Mouse (Mus musculus) lung, postnatal 14 days (tissue): ENCODE results near the gene Arl5a.
A peak's percentile ranks its signal among the peaks of the same experiment; 100 is the strongest.

Experiments used
- DNase-seq: peaks from one replicate; pipeline ENCODE4 v3.0.0; 2021

Gene Arl5a

DNA sequence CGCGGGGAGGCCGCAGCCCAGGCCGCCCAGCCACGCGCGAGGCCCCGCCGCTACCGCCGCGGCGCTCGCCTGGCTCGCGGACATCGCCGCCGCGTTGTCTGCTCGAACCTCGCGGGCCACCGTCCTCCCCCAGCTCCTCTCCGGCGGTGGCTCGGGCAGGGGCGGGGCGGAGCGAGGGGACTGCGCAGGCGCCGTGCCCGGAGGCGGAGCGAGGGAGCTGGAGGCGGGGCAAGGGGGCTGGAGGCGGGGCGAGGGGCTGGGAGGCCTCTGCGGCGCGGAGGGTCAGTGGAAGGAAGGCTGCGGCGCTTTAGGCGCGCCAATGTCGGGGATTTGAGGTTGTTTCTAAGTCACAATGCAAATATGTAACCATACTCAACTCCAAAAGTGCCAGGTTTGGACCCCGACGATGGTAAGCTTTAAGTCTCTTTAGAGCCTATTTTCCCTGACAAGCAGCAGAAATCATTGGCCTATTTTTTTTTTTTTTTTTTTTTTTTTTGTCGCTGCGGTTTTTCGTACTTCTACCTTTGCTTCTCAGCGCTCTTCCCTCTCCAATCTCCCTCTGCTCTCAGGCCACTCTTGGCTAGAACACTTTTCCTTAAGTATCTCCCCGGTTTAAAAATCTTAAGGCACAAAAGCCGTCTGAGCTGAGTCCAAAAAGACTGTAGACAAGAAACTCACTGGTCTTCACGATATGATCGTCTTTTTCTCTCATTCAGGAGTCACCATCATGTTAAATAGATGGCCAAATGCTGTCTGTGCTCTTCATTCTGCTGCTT, at the start of gene Arl5a:
TSS of gene Arl5a (minus strand) at position 155 of the 776 bp plus-strand sequence.
- DNase-seq = peak; percentile 97

DNA sequence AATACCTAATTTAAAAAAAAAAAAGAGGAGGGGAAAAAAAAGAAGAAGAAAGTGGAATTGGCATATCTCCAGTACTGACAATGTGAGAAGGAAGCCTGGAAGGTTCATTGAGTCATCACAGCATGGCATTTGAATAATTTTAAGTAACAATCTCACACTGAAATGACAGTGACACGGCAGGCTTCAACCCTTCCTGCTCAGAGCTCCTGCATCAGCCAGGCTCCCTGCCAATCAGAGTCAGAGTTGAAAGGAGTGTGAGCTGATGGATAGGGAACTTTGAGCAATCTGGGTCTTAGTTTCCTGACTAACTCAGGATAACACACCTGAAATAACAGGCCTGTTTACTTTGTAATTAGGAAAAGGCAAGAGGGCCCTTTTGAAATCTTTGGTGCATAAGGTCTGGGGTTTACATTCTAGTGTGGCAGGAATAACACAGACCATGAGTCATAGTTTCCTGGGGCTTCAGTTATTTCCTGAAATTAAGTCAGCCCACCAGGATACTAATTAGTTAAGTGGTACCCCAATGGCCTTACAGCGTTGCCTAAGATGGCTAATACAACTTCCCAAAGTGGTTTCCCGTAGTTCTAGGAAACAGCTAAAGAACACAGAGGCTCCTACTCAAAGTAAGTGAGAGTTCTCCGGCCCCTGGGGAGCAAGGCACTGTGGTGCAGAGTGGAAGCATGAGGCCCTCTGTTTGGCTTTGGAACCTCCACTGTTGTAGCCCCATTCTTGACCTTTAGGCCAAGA, 47.0 kb upstream of the Arl5a start:
- peak; percentile 28 for DNase-seq

DNA sequence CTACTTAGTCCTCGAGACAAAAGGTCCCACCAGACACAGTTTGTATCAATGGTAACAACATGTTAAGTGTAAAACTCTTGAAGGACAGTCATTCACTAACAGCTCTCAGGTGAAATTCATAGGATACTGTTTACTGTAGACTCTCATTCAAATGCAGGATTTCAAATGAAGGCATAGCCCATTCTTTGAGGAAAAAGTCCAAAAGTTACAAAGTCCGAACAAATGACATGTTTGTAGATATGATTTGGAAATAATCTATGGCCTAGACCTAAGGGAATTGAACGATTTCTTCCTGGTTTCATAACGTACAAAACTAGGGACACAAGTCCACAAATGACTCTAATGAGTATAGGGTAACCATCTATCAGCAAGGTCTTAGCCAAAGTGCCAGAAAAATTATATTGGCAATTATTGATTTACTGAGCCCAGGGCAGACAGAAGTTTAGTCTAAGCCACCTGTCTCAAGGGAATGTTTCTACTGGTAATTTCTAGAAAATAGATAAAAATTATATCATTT, 45.4 kb upstream of the Arl5a start:
- no peak for DNase-seq

DNA sequence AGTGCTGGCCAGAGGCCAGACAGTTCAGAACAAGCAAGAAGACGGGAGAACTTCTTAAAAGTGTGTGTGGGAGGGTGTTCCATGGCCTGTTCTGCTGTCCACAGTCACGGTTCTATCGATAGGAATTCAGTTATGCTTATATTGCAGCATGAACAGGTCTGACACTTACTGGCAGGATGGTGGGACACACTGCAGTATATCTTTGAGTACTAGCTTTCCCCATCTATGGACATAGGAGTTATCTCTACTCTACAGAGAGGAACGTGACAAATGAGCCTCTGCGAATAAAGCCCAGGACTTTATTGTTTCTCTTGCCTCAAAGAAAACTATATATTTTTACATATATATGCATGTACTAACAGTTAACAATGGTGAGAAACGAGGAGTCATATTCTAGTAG, 42.9 kb upstream of the Arl5a start:
- no peak for DNase-seq

DNA sequence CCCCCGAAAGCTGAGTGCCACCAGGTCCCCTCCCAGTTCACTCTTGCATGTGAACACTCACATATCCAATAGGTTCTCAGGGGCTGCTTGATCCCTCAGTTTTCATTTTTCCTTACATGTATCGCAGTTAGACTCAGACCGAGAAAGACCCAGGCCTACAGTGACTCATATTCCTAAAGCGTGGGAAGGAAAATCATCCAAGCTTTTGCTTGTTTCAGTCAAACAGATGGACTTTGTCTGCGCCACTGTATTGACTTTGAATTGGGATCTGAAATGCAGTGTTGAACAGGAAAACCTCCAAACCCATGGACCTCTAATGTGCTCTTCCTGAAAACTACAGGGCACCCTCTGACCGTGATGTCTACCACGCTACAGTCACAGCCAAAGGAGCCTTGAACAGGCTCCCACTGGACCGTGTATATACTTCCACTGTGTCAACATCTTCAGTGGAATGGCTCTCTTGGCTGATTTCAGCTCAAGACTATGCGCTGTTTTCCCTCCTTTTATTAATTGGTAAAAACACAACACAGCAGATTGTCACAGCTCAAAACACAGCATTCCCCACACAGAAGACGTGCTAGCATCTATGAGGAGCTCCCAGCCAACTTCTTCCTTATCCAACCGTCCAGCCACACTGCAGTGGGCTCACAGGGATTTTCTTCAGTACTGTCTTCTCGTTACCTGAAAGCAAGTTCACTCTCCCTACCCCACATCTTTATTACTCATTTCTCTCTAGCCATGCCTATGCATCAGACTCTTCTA, 36.7 kb upstream of the Arl5a start:
- no peak for DNase-seq

DNA sequence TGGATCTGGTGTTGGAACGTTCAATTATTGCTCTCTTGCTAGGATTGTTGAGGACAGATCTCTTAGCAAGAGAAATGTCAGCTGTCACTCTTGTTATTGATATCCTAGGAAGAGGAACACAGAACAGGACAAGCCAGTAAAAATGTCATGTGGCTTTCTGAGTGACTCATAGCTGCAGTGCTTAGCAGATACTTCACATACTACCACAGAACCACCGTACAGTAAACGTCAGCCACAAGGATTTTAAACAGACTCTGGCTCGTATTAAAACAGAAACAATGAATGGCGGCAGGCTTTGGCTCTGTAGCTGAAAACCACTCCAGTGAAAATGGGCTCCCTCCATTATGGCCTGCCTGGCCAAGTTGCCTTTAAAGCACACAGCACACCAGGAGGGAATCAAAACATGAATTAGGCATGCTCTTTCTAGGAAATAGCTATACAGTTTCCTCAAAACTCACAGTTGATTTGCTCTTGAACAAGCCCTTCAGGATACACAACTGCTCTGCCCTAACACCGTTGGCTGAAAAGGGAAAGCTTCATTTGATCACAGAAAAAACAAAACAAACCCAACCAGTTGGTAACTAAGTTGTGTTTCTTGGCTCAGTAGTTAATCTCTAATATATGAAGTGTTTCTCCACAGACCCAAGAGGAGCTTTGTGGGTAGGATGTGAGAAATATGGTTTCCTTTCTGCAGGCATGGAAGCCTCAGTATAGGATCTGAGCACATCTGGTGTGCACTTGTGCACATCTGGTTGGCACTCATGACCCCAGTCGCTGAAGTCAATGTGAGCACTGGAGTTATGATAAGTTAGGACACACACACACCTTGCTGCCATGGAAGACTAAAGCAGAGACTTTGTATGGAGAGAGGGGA, 31.1 kb upstream of the Arl5a start:
- DNase-seq = no peak

DNA sequence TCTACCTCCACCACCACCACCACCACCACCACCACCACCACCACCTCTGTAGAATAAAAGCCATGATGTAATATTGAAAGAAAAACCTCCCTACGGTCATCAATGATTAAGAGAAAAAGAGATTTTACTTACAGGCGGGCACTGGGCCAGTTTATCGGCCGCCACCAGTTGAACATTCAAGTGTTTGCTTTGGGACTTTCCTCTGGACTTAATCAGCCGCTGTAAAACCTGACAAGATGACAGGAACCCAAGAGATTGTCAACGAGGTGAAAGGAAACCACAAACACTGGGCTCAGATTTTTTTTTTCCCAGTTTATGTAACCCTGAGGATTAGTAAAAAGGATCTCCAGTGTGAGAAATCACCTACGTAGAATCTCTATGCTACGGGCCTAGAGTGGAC, 25.1 kb upstream of the Arl5a start:
- no peak for DNase-seq

DNA sequence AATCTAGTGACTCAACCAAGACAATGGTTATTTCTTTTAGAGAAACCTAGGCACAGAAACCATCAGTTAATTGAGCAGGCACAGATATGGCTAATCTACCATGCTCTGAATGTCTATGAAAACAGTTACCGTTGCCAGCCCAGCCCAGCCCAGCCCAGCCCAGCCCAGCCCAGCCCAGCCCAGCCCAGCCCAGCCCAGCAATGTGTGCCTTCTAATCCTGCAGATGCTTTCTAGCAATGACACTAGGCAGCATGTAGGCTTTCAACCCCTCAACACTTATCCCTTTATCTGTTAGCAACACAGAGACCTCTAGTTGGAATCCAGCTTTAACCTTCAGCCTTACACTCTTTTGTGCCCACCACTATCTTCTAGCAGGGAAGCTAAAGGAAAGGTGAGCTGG, 24.2 kb upstream of the Arl5a start:
- no peak for DNase-seq

DNA sequence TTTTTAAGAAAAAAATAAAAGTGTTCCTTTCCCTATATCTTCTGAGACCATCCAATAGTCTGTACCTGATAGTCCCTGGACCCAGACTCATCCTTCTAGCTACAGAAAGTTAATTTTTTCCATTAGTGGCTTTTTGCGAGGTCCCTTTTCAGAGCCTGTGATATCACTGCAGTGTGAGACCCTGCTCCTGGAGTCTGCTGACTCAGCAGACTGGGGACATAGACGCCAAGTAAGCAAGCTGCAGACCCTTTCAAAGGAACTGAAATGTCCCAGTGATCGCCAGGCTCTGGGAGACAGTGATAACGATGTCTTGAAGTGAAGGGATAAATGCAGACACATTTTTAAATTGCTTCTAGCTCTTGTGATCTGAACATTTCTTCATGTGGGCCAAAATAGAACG, 21.9 kb upstream of the Arl5a start:
- no peak for DNase-seq

DNA sequence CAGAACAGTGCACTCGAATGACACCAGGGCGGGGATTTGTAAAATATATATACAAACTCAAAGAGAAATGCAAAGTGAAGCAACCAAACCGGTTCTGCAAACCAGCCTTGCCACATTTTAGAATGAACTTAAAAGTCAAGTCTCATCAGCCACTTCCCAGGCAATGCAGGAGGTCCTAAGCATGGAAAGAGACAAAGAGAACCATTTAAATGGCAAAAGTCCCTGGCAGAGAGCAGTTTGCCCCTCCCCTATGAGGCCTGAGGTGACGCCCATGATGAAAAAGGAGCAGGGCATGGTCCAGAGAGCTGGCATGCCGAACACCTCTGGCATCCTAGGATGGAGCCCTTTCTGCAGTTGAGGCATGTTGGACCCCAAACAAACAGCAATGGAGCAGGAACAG, 17.4 kb upstream of the Arl5a start:
- DNase-seq = peak; percentile 19

DNA sequence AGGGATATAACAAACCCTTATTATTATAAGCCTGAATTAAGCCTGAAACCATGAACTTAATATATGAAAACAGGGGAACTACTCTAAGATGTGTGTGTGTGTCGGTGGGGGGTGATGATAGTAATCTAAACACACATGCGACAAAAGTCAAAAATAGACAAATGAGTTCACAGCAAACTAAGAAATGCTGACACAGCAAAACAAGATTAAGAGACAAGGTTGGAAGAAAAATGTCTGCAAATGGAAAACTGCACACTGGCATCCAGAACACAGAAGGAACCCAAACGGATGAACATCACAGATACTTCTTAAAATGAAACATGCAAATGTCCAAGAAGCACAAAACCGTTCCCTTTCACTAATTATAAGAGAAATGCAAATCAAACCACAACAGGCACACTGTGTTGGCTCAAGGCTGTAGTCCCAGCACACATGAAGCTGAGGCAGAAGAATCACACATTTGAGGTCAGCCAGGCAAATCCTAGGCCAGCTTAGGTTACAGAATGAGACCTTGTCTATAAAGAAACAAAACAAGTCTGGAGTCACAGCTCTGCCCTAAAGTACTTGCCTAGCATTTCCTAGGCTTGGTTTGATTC, 15.8 kb upstream of the Arl5a start:
- DNase-seq = no peak

DNA sequence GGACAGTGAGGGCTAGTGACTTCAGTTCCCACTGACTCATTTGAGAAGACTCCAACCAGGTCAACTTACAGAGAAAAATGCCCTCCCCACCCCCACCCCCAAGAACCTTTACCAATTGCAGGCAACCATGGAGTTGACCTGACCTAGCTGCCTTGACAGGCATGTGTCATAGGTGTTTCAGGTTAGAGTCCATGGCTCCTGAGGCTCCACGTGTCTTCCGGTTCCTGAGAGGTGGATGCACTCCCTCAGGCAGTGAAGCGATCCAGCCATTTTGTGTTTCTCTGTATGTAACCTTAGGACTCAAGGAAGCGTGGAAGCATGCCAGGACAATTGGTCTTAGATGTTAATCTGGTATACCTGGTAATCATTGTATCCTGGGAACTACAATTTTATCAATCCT, 13.7 kb upstream of the Arl5a start:
- no peak for DNase-seq

DNA sequence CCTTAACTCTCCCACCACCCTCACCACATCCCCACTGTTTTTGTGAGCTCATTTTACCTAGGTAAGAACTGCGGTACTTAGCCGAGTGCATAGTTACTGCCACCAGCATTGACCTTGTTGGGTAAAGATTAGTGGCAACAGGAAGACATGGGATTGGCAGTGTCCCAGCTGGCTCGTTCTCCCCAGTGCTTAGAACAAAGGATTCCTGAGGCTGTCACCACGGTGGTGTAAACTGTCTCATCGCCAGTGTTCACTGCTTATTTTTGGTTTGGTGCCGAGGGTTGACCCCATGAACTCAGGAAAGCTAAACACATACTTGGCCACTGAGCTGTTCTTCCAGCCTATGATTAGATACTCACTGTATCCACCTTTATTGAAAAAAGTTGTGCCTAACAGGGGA, 13.3 kb upstream of the Arl5a start:
- peak; percentile 84 for DNase-seq

DNA sequence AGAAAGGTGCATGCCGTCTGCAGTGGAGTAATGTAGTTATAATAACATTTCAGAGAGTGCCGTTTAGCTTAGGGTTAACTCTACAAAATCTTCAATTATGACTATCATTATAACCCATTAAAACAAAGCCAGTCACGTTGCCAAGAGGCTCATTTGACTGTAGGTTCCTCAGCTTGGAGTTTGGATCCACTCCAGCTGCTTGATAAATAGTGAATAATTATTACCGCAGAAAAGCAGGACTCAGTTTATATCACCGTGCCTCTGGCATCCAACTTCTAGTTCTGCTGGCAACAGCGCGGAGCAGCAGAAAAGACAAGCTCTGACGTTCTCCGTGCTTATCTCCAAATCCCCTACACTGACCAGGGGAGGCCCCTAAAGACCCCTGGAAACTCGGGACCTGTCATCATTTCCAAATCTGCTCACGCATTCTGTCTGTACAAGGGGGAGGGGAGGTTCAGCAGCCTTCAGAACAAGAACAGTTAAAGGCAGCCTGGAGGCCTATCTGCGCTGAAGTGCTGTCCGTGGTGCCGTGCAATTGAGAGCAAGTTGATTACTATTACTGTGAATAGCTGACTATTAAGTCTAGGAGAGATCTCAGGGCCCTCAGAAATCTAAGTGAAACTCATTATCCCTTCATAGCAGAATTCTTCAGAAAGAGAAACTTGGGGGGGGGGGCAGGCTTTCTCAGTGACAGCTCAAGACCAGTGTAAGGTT, 11.4 kb upstream of the Arl5a start:
- DNase-seq = no peak

DNA sequence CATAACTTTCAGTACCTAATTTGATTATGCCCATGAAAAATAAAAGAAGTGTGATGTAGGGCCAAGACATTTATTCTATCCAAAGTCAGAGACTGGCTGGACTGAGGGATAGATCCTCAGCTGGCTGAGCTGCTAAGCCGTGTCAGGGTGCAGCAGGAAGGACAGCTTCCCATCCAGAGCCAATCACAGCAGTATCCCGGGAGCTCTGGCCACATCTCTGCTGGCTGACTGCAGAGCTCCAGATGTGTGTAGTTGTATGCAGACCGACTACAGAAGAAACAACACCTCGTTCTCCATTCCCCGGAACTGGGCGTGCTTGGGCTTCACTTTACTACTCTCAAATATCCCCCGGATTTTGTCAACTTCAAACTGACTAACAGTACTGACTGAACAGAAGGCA, 8.7 kb upstream of the Arl5a start:
- DNase-seq = no peak

DNA sequence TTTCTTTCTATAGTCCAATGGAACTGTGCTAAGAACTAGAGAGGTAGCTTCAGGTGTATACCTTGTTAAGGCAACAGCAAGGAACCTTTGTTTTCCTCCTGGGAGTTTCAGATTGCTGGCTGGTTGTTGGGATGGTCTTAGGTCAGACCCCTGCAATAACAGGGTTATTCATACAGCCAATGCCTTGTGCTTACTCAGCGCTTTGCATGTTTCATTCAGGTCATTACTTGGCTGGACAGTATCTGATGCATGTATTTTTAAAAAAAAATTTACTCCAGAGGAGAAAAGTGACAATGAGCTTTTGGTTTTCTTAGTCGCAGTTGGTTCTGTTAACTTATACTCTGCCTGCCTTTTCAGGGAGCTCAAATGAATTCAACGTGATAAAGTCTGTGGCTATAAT, 2.7 kb upstream of the Arl5a start:
- no peak for DNase-seq

DNA sequence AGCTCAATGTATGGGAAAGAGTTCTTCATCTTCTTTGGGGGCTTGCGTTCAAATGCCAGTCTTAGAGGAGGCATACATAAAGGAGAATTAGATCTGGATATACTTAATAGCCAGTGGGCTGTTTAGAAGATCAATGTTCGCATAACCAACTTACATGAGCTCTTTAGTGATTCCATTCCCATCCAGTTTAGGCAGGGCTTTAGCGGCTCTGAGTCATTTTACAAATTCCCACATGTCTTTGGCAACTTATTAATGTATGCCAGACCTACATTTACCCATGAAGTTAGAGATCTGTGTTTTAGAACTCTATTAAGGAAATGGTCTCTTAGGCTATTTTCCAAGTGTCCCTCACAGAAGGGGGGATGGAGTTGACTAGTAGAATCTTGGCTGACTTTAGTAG, 1.3 kb upstream of the Arl5a start:
- DNase-seq = no peak

DNA sequence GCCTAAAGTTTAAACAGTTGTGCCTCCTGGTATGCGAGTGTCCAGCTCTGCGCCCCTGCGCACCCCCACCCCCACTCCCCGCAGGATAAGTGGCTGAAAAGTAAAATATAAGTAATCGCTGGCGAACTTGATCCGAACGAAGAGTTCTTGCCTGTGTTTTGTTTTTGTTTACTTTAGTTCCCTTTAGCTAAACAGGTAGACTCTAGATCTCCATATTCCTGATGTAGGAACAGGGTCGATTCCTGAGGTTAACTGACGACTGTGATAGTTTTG, 758 bp upstream of the Arl5a start:
- no peak for DNase-seq

DNA sequence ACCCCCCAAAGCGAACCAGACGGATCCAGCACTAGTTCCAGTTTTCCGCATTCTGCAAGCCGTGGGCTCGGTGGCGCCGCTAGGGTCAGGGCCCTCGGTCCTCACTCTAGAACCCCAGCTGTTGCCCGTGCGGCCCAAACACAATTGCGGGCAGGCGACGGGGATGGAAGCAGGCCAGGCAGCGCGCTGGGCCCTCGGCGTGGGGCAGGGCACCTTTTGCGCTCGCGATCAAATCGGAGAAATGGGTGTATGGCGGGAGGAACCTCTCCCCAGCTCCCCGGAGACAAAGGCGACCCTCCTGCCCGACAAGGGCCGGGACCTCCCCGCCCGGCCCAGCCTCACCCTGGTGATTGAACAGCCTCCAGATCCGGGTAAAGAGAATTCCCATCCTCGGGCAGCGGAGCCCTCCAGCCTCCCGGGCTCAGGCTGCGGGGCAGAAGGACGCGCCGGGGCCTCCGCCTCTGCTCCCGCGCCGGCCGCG, 413 bp downstream of the Arl5a start:
- DNase-seq = peak; percentile 52

DNA sequence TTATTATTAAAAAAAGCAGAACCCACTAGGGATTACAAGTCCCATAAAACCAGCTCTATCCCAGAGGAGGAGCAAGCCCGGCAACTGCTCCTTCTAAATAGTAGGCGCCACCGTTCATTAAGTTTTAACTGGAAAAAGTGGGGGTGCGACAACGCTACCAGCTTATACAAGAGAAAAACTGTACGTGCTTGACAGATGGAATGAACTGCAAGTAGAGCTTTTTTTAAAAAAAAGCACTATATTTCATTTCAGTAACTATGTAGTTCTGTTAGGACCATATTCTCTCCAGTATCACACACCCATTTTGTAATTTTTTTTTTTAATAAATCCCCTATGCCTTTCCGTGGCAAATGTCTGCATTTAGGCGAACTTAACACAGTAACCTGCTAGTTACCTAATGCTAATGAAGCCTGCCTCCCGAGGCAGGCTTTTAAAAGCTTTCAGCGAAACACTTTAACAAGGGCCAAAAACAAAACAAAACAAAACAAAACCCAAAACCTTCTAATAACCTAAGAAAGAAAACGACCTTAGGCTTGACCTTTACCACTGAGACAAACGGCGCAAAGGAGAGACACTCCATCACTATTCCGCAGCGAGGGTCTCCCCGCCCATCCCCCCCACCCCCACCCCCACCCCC, 972 bp downstream of the Arl5a start:
- DNase-seq = no peak
